Mouse (Mus musculus) retina, postnatal 1 day (tissue): ENCODE results near the gene Szt2.

Experiments used
- DNase-seq: peaks from one replicate; pipeline ENCODE4 v3.0.0-alpha.2; 2012

Szt2 gene

GRCm38 (mm10) chr4:118409142-118409900 lies at the start of gene Szt2, which contains the start of gene Med8:
Gene Szt2 (minus strand): TSS chr4:118409273.
Gene Med8 (plus strand): TSS chr4:118409337.
- peak; percentile 97 for DNase-seq

- DNase-seq = no peak
Observed at GRCm38 (mm10) chr4:118457345-118457975, 48.4 kb upstream of the Szt2 start, which contains the start of gene Mpl. Gene Mpl (minus strand): TSS chr4:118457513.

GRCm38 (mm10) chr4:118446415-118447153 lies 37.5 kb upstream of the Szt2 start:
- DNase-seq = peak; percentile 27

GRCm38 (mm10) chr4:118445781-118446414 lies 36.8 kb upstream of the Szt2 start:
- peak; percentile 46 for DNase-seq

DNA sequence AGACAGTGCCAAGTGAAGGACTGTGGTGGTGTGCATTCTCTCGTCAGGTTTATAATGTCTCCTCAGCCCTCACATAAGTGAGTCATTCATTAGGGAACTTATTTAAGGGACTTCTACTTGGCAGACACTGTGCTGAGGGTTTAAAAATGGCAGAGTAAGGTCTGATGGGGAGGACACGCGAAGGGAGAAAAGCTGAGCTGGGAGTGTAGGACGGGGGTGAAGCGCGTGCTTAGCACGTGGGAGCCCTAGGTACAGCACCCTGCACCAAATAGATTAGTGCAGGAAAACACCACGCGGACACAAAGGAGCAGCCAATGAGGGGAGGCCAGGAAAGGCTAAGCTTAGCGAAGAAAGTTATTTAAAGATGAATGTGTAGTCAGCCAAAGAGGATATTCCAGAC lies 36.0 kb upstream of the Szt2 start:
- no peak for DNase-seq

- DNase-seq = peak; percentile 62
Observed at GRCm38 (mm10) chr4:118437829-118438253, 28.8 kb upstream of the Szt2 start.

DNA sequence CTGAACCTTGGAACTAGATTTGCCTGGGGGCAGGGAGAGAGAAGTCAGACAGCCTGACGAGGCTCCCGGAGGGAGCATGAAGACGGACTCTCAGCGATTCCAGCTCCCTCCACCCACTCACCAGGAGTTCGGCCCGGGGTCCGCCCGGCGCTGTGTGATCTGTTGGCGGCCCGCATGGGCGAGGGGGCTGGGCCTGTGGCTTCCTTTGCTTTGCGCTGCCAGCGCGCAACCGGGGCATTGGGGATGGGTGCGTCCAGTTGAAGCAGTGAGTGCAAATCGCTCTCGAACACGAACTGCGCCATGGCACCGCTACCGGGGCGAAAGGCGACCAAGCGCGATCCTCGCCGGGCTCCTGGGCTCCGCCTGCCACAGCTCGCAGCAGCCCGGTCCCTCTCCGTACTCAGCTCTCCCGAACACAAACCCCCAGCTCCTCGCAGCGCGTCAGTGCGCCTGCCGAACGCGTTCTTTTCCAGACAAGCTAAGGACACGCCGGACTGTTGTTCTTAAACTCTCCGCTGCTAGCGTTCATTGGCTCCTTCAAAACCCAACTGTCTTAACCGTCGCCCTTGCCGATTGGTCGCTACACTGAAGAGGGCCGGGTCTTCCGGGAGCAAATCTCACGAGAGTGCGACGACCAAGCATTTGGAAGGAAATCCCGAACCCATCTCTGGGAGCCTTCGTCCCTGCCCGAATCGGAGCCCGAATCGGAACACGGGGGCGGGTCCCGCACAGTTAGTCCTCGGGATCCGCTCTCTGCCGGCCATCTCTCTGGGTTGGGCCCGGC lies 27.9 kb upstream of the Szt2 start, which contains the start of gene Cdc20:
Gene Cdc20, minus strand, starts transcription at position 533 of the 784 bp plus-strand sequence.
- DNase-seq = peak; percentile 98

- DNase-seq = no peak
Observed at GRCm38 (mm10) chr4:118432332-118432731, 23.3 kb upstream of the Szt2 start.

GRCm38 (mm10) chr4:118429215-118429895 lies 20.3 kb upstream of the Szt2 start:
- DNase-seq = no peak

GRCm38 (mm10) chr4:118428531-118429214 lies 19.6 kb upstream of the Szt2 start:
- DNase-seq = no peak

GRCm38 (mm10) chr4:118427768-118428451 lies 18.8 kb upstream of the Szt2 start, which contains the start of gene Elovl1:
Gene Elovl1 (plus strand): TSS chr4:118428093.
- DNase-seq = peak; percentile 93

GRCm38 (mm10) chr4:118427415-118427767 lies 18.3 kb upstream of the Szt2 start:
- DNase-seq = no peak

GRCm38 (mm10) chr4:118425374-118425773 lies 16.3 kb upstream of the Szt2 start:
- no peak for DNase-seq

GRCm38 (mm10) chr4:118424541-118425160 lies 15.6 kb upstream of the Szt2 start:
- DNase-seq = no peak

DNA sequence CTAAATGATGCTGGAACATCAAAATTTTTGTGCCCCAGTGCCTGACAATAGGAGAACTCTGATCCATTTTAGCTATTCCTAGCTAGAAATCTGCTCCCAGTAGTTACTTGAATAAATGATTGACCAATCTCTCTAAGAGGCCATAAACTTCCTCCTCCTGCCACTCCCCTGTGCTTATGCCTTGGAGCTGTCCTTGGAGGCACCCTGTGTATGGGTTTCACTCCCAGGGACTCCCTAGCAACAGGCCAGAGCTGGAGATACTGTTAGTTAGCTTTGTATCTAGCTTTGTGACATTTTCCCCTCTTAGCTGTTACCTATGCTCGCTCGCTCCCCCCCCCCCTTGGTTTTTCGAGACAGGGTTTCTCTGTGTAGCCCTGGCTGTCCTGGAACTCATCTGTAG lies 12.3 kb upstream of the Szt2 start:
- DNase-seq = no peak

DNA sequence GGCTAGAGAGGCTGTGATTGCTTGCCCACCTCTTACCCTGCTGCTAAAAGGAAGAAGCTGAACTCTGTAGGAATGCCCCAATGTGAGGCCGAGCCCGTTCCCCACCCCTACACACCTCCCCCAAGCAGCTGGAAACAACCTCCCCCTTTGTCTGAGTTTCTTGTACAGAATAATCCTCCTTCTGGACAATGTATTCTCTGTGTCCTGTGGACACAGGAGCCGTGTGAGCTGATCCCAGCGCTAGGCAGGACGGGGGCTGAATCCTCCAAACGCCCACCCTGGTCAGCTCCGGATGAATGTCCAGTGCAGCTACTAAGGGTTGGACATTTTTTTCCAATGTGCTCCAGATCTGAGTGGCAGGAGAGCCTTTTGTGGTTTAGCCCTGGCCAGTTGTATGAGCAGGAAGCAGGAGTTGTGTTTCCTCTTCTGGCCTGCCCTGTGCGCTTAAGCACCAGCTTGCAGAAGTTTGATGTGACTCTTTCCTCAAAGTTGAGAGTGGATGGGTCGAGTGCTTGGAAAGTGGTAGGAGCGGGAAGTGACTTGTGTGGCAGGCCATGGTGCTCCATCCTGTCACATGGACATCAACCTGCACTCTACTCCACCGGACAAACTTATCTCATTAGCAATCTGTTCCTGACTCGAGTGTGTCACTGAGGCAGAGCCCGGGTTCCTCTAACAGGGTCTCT lies 8.2 kb upstream of the Szt2 start:
- no peak for DNase-seq

GRCm38 (mm10) chr4:118416329-118416728 lies 7.3 kb upstream of the Szt2 start:
- DNase-seq = no peak

- no peak for DNase-seq
Observed at GRCm38 (mm10) chr4:118415779-118416178, 6.7 kb upstream of the Szt2 start.

DNA sequence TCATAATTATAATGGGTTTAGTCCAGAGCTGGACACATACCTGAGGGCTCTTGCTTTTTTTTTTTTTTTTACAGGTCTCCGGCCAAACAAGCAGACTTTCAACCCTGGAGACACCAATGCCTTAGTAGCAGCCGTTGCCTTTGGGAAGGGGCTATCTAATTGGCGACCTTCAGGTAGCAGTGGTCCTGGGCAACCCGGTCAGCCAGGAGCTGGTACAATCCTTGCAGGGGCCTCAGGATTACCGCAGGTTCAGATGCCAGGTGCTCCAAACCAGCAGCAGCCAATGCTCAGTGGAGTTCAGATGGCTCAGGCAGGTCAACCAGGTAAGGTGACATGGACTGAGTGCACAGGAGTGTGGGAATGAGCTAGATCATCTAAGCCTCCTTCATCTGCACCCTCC lies 4.5 kb upstream of the Szt2 start:
- no peak for DNase-seq
